Mouse (Mus musculus): ENCODE data around the gene Abcc4. TPM values are rescaled to one million over a fixed set of nuclear protein-coding genes. Genes with fewer than 3 reads are reported as not detected.

Abcc4 gene
- total and polyA plus RNA-seq, 2 experiments from 2014 or later = 2.0 to 4.1 TPM

DNA sequence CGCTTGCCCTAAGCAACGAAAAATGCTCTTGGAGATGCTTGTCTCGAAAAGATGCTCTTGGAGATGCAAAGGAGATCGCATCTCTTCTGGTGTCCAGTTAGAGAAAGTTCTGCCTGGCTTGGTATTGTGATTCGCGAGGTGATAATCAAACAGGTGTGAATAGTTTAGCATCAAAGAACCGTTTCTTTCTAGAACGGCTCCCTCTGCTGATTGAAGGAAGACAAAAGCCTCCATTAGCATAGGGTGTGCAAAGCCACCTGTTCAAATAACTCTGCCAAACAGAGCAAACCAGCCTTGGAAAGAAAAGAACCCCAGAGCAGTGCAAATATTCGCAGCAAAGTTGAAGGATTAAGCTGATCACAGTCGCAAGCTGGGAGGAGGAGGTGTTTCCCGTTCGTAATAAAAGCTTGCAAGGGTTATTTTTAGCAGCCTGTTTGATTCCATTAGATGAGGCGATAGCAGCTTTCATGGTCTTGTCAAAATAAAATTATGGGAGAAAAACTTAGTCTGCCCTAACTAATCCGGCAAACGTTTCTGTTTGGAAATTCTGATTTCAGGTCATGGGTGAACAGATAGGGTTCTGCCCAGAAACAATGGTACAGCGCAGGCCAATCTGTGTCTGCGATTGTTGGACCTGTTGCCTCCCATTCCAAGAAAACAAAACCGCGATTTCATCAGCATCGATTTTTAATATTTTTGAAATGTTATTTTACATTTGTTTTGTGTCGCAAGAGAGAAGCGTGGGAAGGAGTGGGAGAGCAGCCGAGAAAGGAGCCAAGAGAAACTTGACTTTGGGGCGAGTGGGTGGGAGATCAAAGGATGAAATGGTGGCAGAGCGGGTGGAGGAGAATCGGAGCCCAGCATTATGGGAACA, 231.6 kb downstream of the Abcc4 start:
- Histone ChIP-seq H3K9me3 (ENCODE audit: low read length) (no peaks in the 10 kb centered on the region), H3K9ac (peak overlapping the region; percentile 52), H3K4me3 (ENCODE audit: low read depth, low read length) (peak overlapping the region; percentile 52), H3K36me3 (ENCODE audit: insufficient read depth) (no peaks in the 10 kb centered on the region), H3K4me2 (ENCODE audit: low read depth) (peak overlapping the region; percentile 94), H3K27me3 (ENCODE audit: insufficient read depth, low read length) (peaks cover 12% of the 10 kb centered on the region; the same call in 1 of the 2 replicates), H3K27ac (ENCODE audit: low read depth, low read length) (no peak overlapping the region), H3K4me1 (ENCODE audit: insufficient read depth) (no peaks in the 10 kb centered on the region)
- peak; percentile 73 for DNase-seq
- ATAC-seq = peak; percentile 71
- WGBS = 13% methylated on average over 26 of the region's 26 CpGs
- TF ChIP-seq CTCF (IDR thresholded peaks at IDR 0.05; ENCODE audit: low read depth) = peak; percentile 50

- TF ChIP-seq CTCF (IDR thresholded peaks at IDR 0.05; ENCODE audit: low read depth) = no peak
- peak overlapping the region; percentile 52 for H3K9ac ChIP-seq
- H3K4me3 ChIP-seq (ENCODE audit: low read depth, low read length) = peak overlapping the region; percentile 52
- DNase-seq = peak; percentile 83
- H3K4me1 ChIP-seq (ENCODE audit: insufficient read depth) = no peaks in the 10 kb centered on the region
- WGBS = 4% methylated on average over 37 of the region's 37 CpGs
- H3K27me3 ChIP-seq (ENCODE audit: insufficient read depth, low read length) = peaks cover 12% of the 10 kb centered on the region; the same call in 1 of the 2 replicates
- H3K36me3 ChIP-seq (ENCODE audit: insufficient read depth) = no peaks in the 10 kb centered on the region
- peak overlapping the region; percentile 94 for H3K4me2 ChIP-seq (ENCODE audit: low read depth)
- no peak overlapping the region for H3K27ac ChIP-seq (ENCODE audit: low read depth, low read length)
- ATAC-seq = peak; percentile 80
- no peaks in the 10 kb centered on the region for H3K9me3 ChIP-seq (ENCODE audit: low read length)
Observed at GRCm38 (mm10) chr14:118473831-118474193, 232.2 kb downstream of the Abcc4 start.

DNA sequence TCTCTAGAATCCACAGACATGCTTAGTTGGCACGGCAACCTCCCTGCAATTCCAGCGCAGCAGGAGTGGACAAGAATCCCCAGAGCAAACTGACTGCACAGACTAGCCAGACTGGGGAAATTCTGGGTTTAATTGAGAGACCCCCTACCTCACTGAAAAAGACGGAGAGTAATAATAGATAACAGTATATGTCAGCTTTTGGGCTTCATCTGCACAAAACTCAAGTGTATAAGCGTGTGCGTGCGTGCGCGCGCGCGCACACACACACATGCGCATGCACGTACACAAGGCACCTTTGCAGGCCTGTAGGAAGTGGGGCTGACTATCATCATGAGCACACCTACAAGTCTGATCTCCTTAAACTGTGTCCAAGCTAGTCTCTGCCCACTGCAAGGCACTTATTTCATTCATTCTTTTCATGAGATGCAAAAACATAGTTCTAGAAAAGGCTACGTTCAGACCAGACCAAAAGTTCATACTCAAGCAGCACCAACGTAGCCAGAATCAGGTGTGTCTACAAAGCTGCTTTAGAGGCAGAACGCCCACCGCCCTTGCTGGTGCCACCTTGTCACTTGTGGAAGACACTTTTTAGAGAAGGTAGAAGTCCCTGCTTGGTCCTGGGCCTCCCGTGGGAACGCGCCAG, 232.7 kb downstream of the Abcc4 start:
- 10% methylated on average over 20 of the region's 20 CpGs for WGBS
- peak; percentile 66 for DNase-seq

GRCm38 (mm10) chr14:118465331-118465730, 240.7 kb downstream of the Abcc4 start:
- ATAC-seq (no peak), DNase-seq (no peak)
- no peak overlapping the region for H3K9ac ChIP-seq
- no peak overlapping the region for H3K4me3 ChIP-seq (ENCODE audit: low read depth, low read length)
- WGBS = 97% methylated on average over 2 of the region's 2 CpGs
- H3K4me2 ChIP-seq (ENCODE audit: low read depth) = no peak overlapping the region
- H3K9me3 ChIP-seq (ENCODE audit: low read length) = no peaks in the 10 kb centered on the region
- no peak overlapping the region for H3K27ac ChIP-seq (ENCODE audit: low read depth, low read length)
- no peaks in the 10 kb centered on the region for H3K27me3 ChIP-seq (ENCODE audit: insufficient read depth, low read length)
- no peaks in the 10 kb centered on the region for H3K36me3 ChIP-seq (ENCODE audit: insufficient read depth)
- TF ChIP-seq CTCF (IDR thresholded peaks at IDR 0.05; ENCODE audit: low read depth) = no peak
- H3K4me1 ChIP-seq (ENCODE audit: insufficient read depth) = no peaks in the 10 kb centered on the region

More for the DNA sequence above, 232.7 kb downstream of the Abcc4 start:
- Histone ChIP-seq H3K9ac (peak overlapping the region; percentile 52), H3K4me2 (ENCODE audit: low read depth) (peak overlapping the region; percentile 94), H3K27me3 (ENCODE audit: insufficient read depth, low read length) (peaks cover 12% of the 10 kb centered on the region; the same call in 1 of the 2 replicates), H3K9me3 (ENCODE audit: low read length) (no peaks in the 10 kb centered on the region), H3K4me3 (ENCODE audit: low read depth, low read length) (peak overlapping the region; percentile 52), H3K27ac (ENCODE audit: low read depth, low read length) (no peak overlapping the region), H3K36me3 (ENCODE audit: insufficient read depth) (no peaks in the 10 kb centered on the region), H3K4me1 (ENCODE audit: insufficient read depth) (no peaks in the 10 kb centered on the region)
- ATAC-seq = peak; percentile 59
- no peak for TF ChIP-seq CTCF (IDR thresholded peaks at IDR 0.05; ENCODE audit: low read depth)

GRCm38 (mm10) chr14:118464401-118464800, 241.6 kb downstream of the Abcc4 start:
- no peak for TF ChIP-seq CTCF (IDR thresholded peaks at IDR 0.05; ENCODE audit: low read depth)
- 96% methylated on average over 3 of the region's 3 CpGs for WGBS
- Histone ChIP-seq H3K27me3 (ENCODE audit: insufficient read depth, low read length) (no peaks in the 10 kb centered on the region), H3K27ac (ENCODE audit: low read depth, low read length) (no peak overlapping the region), H3K4me3 (ENCODE audit: low read depth, low read length) (no peak overlapping the region), H3K9ac (no peak overlapping the region), H3K4me1 (ENCODE audit: insufficient read depth) (no peaks in the 10 kb centered on the region), H3K4me2 (ENCODE audit: low read depth) (no peak overlapping the region), H3K36me3 (ENCODE audit: insufficient read depth) (no peaks in the 10 kb centered on the region), H3K9me3 (ENCODE audit: low read length) (no peaks in the 10 kb centered on the region)
- no peak for ATAC-seq
- DNase-seq = no peak

- no peaks in the 10 kb centered on the region for H3K4me1 ChIP-seq (ENCODE audit: insufficient read depth)
- H3K9ac ChIP-seq = no peak overlapping the region
- H3K4me2 ChIP-seq (ENCODE audit: low read depth) = no peak overlapping the region
- H3K9me3 ChIP-seq (ENCODE audit: low read length) = no peaks in the 10 kb centered on the region
- no peak overlapping the region for H3K27ac ChIP-seq (ENCODE audit: low read depth, low read length)
- no peaks in the 10 kb centered on the region for H3K36me3 ChIP-seq (ENCODE audit: insufficient read depth)
- H3K4me3 ChIP-seq (ENCODE audit: low read depth, low read length) = no peak overlapping the region
- DNase-seq (no peak), ATAC-seq (no peak)
- TF ChIP-seq CTCF (IDR thresholded peaks at IDR 0.05; ENCODE audit: low read depth) = no peak
- no peaks in the 10 kb centered on the region for H3K27me3 ChIP-seq (ENCODE audit: insufficient read depth, low read length)
- WGBS = 49% methylated on average over 4 of the region's 4 CpGs
Observed at GRCm38 (mm10) chr14:118452572-118452971, 253.4 kb downstream of the Abcc4 start.

DNA sequence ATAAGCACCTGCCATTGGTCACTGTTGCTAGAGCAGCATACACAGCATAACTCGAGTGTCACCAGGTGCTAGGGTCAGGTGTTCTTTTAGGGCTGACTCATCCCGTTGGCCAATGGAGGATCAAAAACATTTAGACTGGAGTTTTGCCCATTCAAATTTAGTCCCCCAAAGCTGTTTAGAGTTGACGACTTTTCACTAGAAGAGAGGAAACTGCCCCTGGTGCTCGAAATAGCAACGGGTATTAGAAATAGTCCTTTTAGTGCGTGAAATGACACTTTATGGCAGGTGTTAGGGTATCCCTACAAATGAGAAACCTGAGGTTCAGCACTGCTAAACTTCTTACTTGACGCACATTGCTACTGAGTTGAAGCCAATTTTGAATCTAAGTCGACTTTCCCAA, 265.9 kb downstream of the Abcc4 start:
- Histone ChIP-seq H3K36me3 (ENCODE audit: insufficient read depth) (no peaks in the 10 kb centered on the region), H3K4me1 (ENCODE audit: insufficient read depth) (no peaks in the 10 kb centered on the region), H3K9me3 (ENCODE audit: low read length) (no peaks in the 10 kb centered on the region), H3K27me3 (ENCODE audit: insufficient read depth, low read length) (peaks cover 25% of the 10 kb centered on the region), H3K4me2 (ENCODE audit: low read depth) (no peak overlapping the region), H3K9ac (no peak overlapping the region), H3K27ac (ENCODE audit: low read depth, low read length) (no peak overlapping the region), H3K4me3 (ENCODE audit: low read depth, low read length) (no peak overlapping the region)
- 83% methylated on average over 8 of the region's 8 CpGs for WGBS
- no peak for DNase-seq
- no peak for ATAC-seq
- TF ChIP-seq CTCF (IDR thresholded peaks at IDR 0.05; ENCODE audit: low read depth) = no peak
